Mouse (Mus musculus) midbrain, postnatal 0 days (tissue): ENCODE measurements around the gene Iqca. TPM values are rescaled to one million over a fixed set of nuclear protein-coding genes. Genes with fewer than 3 reads are reported as not detected.

Experiments used
- ATAC-seq: fragments of 200-750 bp; cut with Nextera tagmentation; 2 replicates; pipeline ENCODE4 v1.8.0; 2017; ENCODE audit warnings: moderate number of reproducible peaks, mild to moderate bottlenecking, moderate TSS enrichment, moderate library complexity; ENCODE audit not compliant: low FRiP score
- DNase-seq: peaks from one replicate; pipeline ENCODE4 v3.0.0-alpha.2; 2015; ENCODE audit warnings: low spot score
- H3K27ac ChIP-seq: fragments of 300-500 bp; sonication (generic); 2 replicates; pipeline ENCODE4 v1.5.1; 2014; ENCODE audit warnings: low read depth, mild to moderate bottlenecking, low read length, mixed read lengths
- H3K27me3 ChIP-seq: fragments of 300-500 bp; sonication (generic); 2 replicates; pipeline ENCODE4 v1.6.1; 2014; ENCODE audit warnings: low read length, control low read depth, mixed read lengths; ENCODE audit not compliant: insufficient read depth
- H3K36me3 ChIP-seq: fragments of 300-500 bp; sonication (generic); 2 replicates; pipeline ENCODE4 v1.6.1; 2014; ENCODE audit warnings: low read length, control low read depth, mixed read lengths; ENCODE audit not compliant: insufficient read depth
- H3K4me1 ChIP-seq: fragments of 300-500 bp; sonication (generic); 2 replicates; pipeline ENCODE4 v1.6.1; 2014; ENCODE audit warnings: mild to moderate bottlenecking, control low read depth, antibody characterized with exemption, low read length, mixed read lengths; ENCODE audit not compliant: insufficient read depth
- H3K4me2 ChIP-seq: fragments of 300-500 bp; sonication (generic); 2 replicates; pipeline ENCODE4 v1.6.1; 2014; ENCODE audit warnings: low read depth, mild to moderate bottlenecking, low read length, mixed read lengths; ENCODE audit not compliant: poor library complexity, severe bottlenecking
- H3K4me3 ChIP-seq: fragments of 300-500 bp; sonication (generic); 2 replicates; pipeline ENCODE4 v1.5.1; 2014; ENCODE audit warnings: low read depth, mild to moderate bottlenecking, low read length, moderate library complexity
- H3K9ac ChIP-seq: fragments of 300-500 bp; sonication (generic); replicated peaks from 2 replicates; pipeline ENCODE4 v1.6.1; 2014; ENCODE audit warnings: mild to moderate bottlenecking, low read length, moderate library complexity, mixed read lengths; ENCODE audit not compliant: poor library complexity, severe bottlenecking
- H3K9me3 ChIP-seq: fragments of 300-500 bp; sonication (generic); 2 replicates; pipeline ENCODE4 v1.6.1; 2016; ENCODE audit warnings: low read length, control low read depth
- CTCF ChIP-seq: IDR thresholded peaks from 2 replicates; pipeline ENCODE4 v1.5.1; 2016; ENCODE audit warnings: antibody characterized with exemption, mild to moderate bottlenecking
- WGBS: fragments of 180-500 bp; shearing (Covaris S2); extraction: QIAGEN DNeasy Blood & Tissue Kit; methylation state at CpG from one replicate; pipeline ENCODE4 v1.1.7; 2014; 5-methylcytosine and 5-hydroxymethylcytosine counted together
- polyA plus RNA-seq: library from polyadenylated mRNA; unstranded; fragments of >200 nt; fragmentation: Nextera tagmentation; extraction: Ambion mirVana; gene quantifications from 2 replicates; pipeline ENCODE4 v1.2.1, GENCODE M21; 2015
- total RNA-seq: library from RNA; depleted of rRNA; stranded (reverse); fragments of >200 nt; gene quantifications from 2 replicates; pipeline ENCODE4 v1.2.3, GENCODE M21; 2014

Iqca gene
- total and polyA plus RNA-seq, 2 experiments from 2014 or later, result 0.83 to 2.7 TPM

DNA sequence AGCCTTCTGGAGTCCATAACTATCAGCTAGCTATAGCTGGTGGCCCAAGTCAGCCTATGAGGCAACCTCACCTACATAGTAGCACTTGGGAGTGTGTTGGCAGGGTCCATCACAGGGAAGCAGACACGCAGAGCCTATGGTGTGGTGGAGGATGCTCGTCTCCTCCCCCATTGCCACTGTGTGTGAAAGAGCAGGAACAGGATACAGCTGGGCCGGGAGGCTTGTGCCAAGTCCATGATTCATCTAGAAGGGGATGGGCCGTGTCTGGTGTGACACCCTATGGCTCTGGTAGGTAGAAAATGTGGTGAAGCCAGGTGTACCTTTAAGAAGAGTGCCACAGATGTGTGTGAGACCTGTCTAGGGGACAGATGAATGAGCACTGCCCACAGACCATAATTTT is 33.0 kb upstream of the Iqca start:
- 85% methylated on average over 4 of the region's 4 CpGs for WGBS

GRCm38 (mm10) chr1:90183602-90184001 is 30.4 kb upstream of the Iqca start:
- Histone ChIP-seq H3K27ac (no peak overlapping the region), H3K27me3 (no peaks in the 10 kb centered on the region), H3K36me3 (no peaks in the 10 kb centered on the region), H3K9ac (no peak overlapping the region), H3K4me1 (peaks cover 9% of the 10 kb centered on the region; the same call in 1 of the 2 replicates), H3K4me2 (no peak overlapping the region), H3K9me3 (no peaks in the 10 kb centered on the region), H3K4me3 (no peak overlapping the region)
- no peak for TF ChIP-seq CTCF
- DNase-seq (no peak), ATAC-seq (no peak)
- WGBS, result 55% methylated on average over 6 of the region's 6 CpGs

More for the DNA sequence above, 33.0 kb upstream of the Iqca start:
- Histone ChIP-seq H3K4me3 (no peak overlapping the region), H3K9ac (no peak overlapping the region), H3K36me3 (no peaks in the 10 kb centered on the region), H3K9me3 (no peaks in the 10 kb centered on the region), H3K4me2 (no peak overlapping the region), H3K4me1 (peaks cover 9% of the 10 kb centered on the region; the same call in 1 of the 2 replicates), H3K27me3 (no peaks in the 10 kb centered on the region), H3K27ac (no peak overlapping the region)
- DNase-seq (no peak), ATAC-seq (no peak)
- no peak for TF ChIP-seq CTCF

GRCm38 (mm10) chr1:90182521-90182920 is 29.3 kb upstream of the Iqca start:
- H3K4me1 ChIP-seq, result peaks cover 9% of the 10 kb centered on the region; the same call in 1 of the 2 replicates
- TF ChIP-seq CTCF, result no peak
- no peak overlapping the region for H3K9ac ChIP-seq
- H3K27me3 ChIP-seq, result no peaks in the 10 kb centered on the region
- H3K4me2 ChIP-seq, result no peak overlapping the region
- H3K9me3 ChIP-seq, result no peaks in the 10 kb centered on the region
- H3K27ac ChIP-seq, result no peak overlapping the region
- H3K4me3 ChIP-seq, result no peak overlapping the region
- WGBS, result 39% methylated on average over 5 of the region's 5 CpGs
- H3K36me3 ChIP-seq, result no peaks in the 10 kb centered on the region
- DNase-seq (no peak), ATAC-seq (no peak)

GRCm38 (mm10) chr1:90180966-90181699 is 27.9 kb upstream of the Iqca start:
- TF ChIP-seq CTCF, result no peak
- H3K4me3 ChIP-seq, result no peak overlapping the region
- ATAC-seq (no peak), DNase-seq (no peak)
- peaks cover 9% of the 10 kb centered on the region; the same call in 1 of the 2 replicates for H3K4me1 ChIP-seq
- no peaks in the 10 kb centered on the region for H3K27me3 ChIP-seq
- H3K27ac ChIP-seq, result no peak overlapping the region
- no peaks in the 10 kb centered on the region for H3K36me3 ChIP-seq
- 83% methylated on average over 12 of the region's 12 CpGs for WGBS
- no peak overlapping the region for H3K9ac ChIP-seq
- no peaks in the 10 kb centered on the region for H3K9me3 ChIP-seq
- no peak overlapping the region for H3K4me2 ChIP-seq

DNA sequence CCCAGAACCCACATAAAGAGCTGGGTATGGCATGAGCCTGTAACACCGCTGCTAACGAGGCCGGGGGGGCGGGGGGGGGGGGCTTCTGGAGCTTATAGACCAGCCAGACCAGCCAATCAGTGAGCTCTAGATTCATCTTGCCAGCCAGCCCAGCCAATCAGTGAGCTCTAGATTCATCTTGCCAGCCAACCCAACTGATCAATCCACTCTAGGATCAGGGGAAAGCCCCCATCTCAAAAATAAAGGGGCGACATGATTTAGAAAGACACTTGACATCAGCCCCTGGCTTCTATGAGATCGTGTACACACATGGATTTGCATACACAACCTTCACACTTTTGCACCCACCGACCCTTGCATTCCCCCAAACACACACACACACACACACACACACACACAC is 27.3 kb upstream of the Iqca start:
- WGBS, result 78% methylated on average over 7 of the region's 7 CpGs

GRCm38 (mm10) chr1:90177978-90178377 is 24.8 kb upstream of the Iqca start:
- DNase-seq, result no peak
- ATAC-seq, result no peak
- Histone ChIP-seq H3K9ac (no peak overlapping the region), H3K4me3 (no peak overlapping the region), H3K27me3 (no peaks in the 10 kb centered on the region), H3K9me3 (no peaks in the 10 kb centered on the region), H3K36me3 (no peaks in the 10 kb centered on the region), H3K27ac (no peak overlapping the region), H3K4me2 (no peak overlapping the region), H3K4me1 (peaks cover 9% of the 10 kb centered on the region; the same call in 1 of the 2 replicates)
- WGBS, result 73% methylated on average over 5 of the region's 5 CpGs
- no peak for TF ChIP-seq CTCF

More for the DNA sequence above, 27.3 kb upstream of the Iqca start:
- Histone ChIP-seq H3K9ac (no peak overlapping the region), H3K27ac (no peak overlapping the region), H3K36me3 (no peaks in the 10 kb centered on the region), H3K4me1 (peaks cover 9% of the 10 kb centered on the region; the same call in 1 of the 2 replicates), H3K4me2 (no peak overlapping the region), H3K27me3 (no peaks in the 10 kb centered on the region), H3K9me3 (no peaks in the 10 kb centered on the region), H3K4me3 (no peak overlapping the region)
- DNase-seq, result no peak
- no peak for TF ChIP-seq CTCF
- no peak for ATAC-seq
